Mouse (Mus musculus): Measurements from ENCODE around the gene Med15.

DNA sequence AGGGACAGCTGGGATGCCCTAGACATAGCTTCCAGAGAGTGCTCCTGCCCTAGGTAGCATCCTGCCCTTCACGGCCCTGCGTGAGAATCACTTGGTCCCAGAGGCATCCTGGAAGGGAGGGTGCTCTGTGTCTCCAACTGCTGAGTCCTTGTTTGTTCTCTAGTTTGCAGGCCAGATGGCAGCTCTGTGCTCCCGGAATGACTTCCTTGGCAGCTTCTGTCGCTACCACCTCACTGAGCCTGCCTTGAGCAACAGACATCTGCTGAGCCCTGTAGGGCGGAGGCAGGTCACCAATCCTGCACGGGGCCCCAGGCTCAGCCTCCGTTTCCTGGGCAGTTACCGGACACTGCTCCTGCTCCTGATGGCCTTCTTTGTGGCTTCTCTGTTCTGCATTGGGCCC is 90.4 kb downstream of the Med15 start:
- TF ChIP-seq CTCF (IDR thresholded peaks at IDR 0.05; ENCODE audit: low read depth, low read length), result no peak
- TF ChIP-seq POLR2A (IDR thresholded peaks at IDR 0.05; ENCODE audit: borderline replicate concordance, low read depth, low read length), result no peak

All from bone marrow macrophage, adult 2 months (primary cell).